ENCODE assay signal across 8 mouse cellular contexts in the genomic region with DNA sequence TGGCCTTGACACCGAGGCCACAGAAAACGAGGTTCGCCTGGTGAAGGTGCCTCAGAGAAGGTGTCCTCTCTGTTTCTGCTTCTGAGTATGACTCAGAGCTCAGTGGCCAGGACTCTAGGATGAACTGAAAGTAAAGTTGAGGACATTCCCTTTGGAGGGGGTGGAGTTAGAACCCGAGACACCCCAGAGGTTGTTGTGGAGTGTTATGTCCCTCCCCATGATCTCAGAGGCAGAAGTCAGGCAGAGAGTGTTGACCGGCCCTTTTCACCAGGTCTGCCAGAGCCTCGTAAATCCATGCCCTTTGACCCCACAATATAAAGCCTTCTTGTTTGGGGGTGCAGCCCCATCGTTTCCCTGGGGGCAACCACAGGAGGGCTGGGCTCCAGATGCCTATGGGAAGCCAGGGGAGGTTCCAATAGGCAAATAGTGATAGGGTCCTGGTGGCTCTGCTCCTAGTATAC. TPM values are rescaled to one million over a fixed set of nuclear protein-coding genes. Genes with fewer than 3 reads are reported as not detected.
DNase-seq lines count a peak whose midpoint lies in the region; ATAC-seq lines count a peak whose summit lies in the region.
"Had no signal": no experiment of that assay in that cellular context is flagged by ENCODE, and none has a peak within 500 bp of the region (broad histone marks: within the 10 kb centered on the region; RNA-seq: fewer than 3 reads in every experiment).

No protein-coding gene starts in this region.

- peaks cover 61% of the 10 kb centered on the region for H3K79me2 ChIP-seq in macrophage (ENCODE audit: inconsistent target)

- H3K27ac ChIP-seq in heart, embryonic 16.5 days (ENCODE audit: low read length) = peak overlapping the region; percentile 25; the same call in 1 of the 2 replicates
- H3K27ac ChIP-seq in macrophage = peak overlapping the region; percentile 93

- intact Hi-C loops in left cerebral cortex, postnatal 4 days (cut with DNase I) = no loop called here

- ATAC-seq in heart, embryonic 16.5 days (replicated peaks; ENCODE audit: extremely low read depth, insufficient read depth, low FRiP score) = no peak

- DNase-seq in 3T3-L1 (ENCODE audit: low read depth, low spot score) (peak; percentile 92), A20 (ENCODE audit: low read depth, low spot score) (peak; percentile 77)
- no peak for DNase-seq in urinary bladder, postnatal 4 days (ENCODE audit: low spot score in 2 of 2)
- no peak for DNase-seq in left cerebral cortex, postnatal 4 days
- DNase-seq in retina, postnatal 1 day = no peak

- 44% methylated on average over 7 of the region's 7 CpGs for WGBS in heart, embryonic 16.5 days
- 19% methylated on average over 7 of the region's 7 CpGs for WGBS in macrophage (ENCODE audit: missing documents)

- H3K9me3 ChIP-seq in heart, embryonic 16.5 days (replicated peaks; ENCODE audit: control insufficient read depth, low read length) = no peaks in the 10 kb centered on the region

- H3K27me3 ChIP-seq in heart, embryonic 16.5 days (ENCODE audit: control insufficient read depth, insufficient read depth, low read length) = no peaks in the 10 kb centered on the region

- no peak overlapping the region for H3K4me3 ChIP-seq in heart, embryonic 16.5 days (ENCODE audit: low read length)
- H3K4me3 ChIP-seq in macrophage (ENCODE audit: inconsistent target) = no peak overlapping the region
- H3K4me3 ChIP-seq: erythroblast, embryonic 14.5 days had no signal

- peaks cover 62% of the 10 kb centered on the region for H3K4me1 ChIP-seq in heart, embryonic 16.5 days (ENCODE audit: control insufficient read depth, insufficient read depth, low read length)

- H3K4me2 ChIP-seq in heart, embryonic 16.5 days (ENCODE audit: low read depth, low read length) = no peak overlapping the region

- no peaks in the 10 kb centered on the region for H3K36me3 ChIP-seq in heart, embryonic 16.5 days (ENCODE audit: control insufficient read depth, insufficient read depth)
- no peaks in the 10 kb centered on the region for H3K36me3 ChIP-seq in macrophage (ENCODE audit: inconsistent target)

- H3K9ac ChIP-seq in heart, embryonic 16.5 days (ENCODE audit: low read length) = no peak overlapping the region; the same call in 1 of the 2 replicates

RNA-seq across cellular contexts. Expression of gene Kif21b, which starts 5.9 kb away (rescaled TPM):
- polyA plus RNA-seq in heart, embryonic 16.5 days (2015; fragmentation: Nextera tagmentation; extraction: Ambion mirVana) = 1.8 and 2.6 TPM in 2 replicates
- total RNA-seq in macrophage (2018; cell fraction: chromatin; rRNA removed) = 10 to 100 TPM in 24 of 26 experiments, 1 to 10 TPM in 2; 8.5 to 75.3 (median 34.6) TPM
- total RNA-seq in macrophage (2018; cell fraction: cytosol; rRNA removed) = 10 to 100 TPM in 11 of 26 experiments, 1 to 10 TPM in 15; 4.7 to 14.3 (median 9.2) TPM
- total RNA-seq in macrophage (2018; cell fraction: nucleus; rRNA removed) = 10 to 100 TPM in 22 of 26 experiments, 1 to 10 TPM in 4; 7.2 to 42.0 (median 17.1) TPM
- polyA plus RNA-seq in macrophage (2018) = 7.3 to 9.8 TPM (median 9.5 TPM) in 3 replicates
- total RNA-seq in left cerebral cortex, postnatal 4 days (2021) = 100 to 1,000 TPM; 320 to 326 TPM

Comparison
In these comparisons a context has a peak if more than half of its experiments do, and no peak if none do; other contexts are left out.
1. DNase-seq: peak in 3T3-L1 (single experiment) and A20 (single experiment); none in urinary bladder, postnatal 4 days (0 of 2), left cerebral cortex, postnatal 4 days (single experiment) and retina, postnatal 1 day (single experiment).